Mouse (Mus musculus) limb, embryonic 14.5 days (tissue): Measurements from ENCODE around the gene Cd101. TPM values are rescaled to one million over a fixed set of nuclear protein-coding genes. Genes with fewer than 3 reads are reported as not detected.

ENCODE experiments used
- ATAC-seq: fragments of 200-750 bp; cut with Nextera tagmentation; 2 replicates; pipeline ENCODE4 v1.8.0; 2017; ENCODE audit warnings: low read depth, moderate number of reproducible peaks, moderate TSS enrichment; ENCODE audit not compliant: low FRiP score
- DNase-seq: peaks from one replicate; pipeline ENCODE4 v3.0.0-alpha.2; 2015; ENCODE audit warnings: low spot score
- H3K27ac ChIP-seq: fragments of 300-500 bp; sonication (generic); replicated peaks from 2 replicates; pipeline ENCODE4 v1.5.1; 2014; ENCODE audit warnings: low read depth, mild to moderate bottlenecking, low read length, moderate library complexity, mixed read lengths
- H3K27me3 ChIP-seq: fragments of 300-500 bp; sonication (generic); 2 replicates; pipeline ENCODE4 v1.6.1; 2014; ENCODE audit warnings: low read length, mixed read lengths; ENCODE audit not compliant: control insufficient read depth, insufficient read depth
- H3K36me3 ChIP-seq: fragments of 300-500 bp; sonication (generic); 2 replicates; pipeline ENCODE4 v1.6.1; 2014; ENCODE audit warnings: mild to moderate bottlenecking, low read length, moderate library complexity, mixed read lengths; ENCODE audit not compliant: control insufficient read depth, insufficient read depth
- H3K4me1 ChIP-seq: fragments of 300-500 bp; sonication (generic); 2 replicates; pipeline ENCODE4 v1.6.1; 2014; ENCODE audit warnings: antibody characterized with exemption, low read length, mixed read lengths; ENCODE audit not compliant: control insufficient read depth, insufficient read depth
- H3K4me2 ChIP-seq: fragments of 300-500 bp; sonication (generic); replicated peaks from 2 replicates; pipeline ENCODE4 v1.6.1; 2014; ENCODE audit warnings: low read depth, mild to moderate bottlenecking, low read length, moderate library complexity; ENCODE audit not compliant: severe bottlenecking
- H3K4me3 ChIP-seq: fragments of 300-500 bp; sonication (generic); replicated peaks from 2 replicates; pipeline ENCODE4 v1.5.1; 2014; ENCODE audit warnings: low read length
- H3K9ac ChIP-seq: fragments of 300-500 bp; sonication (generic); 2 replicates; pipeline ENCODE4 v1.6.1; 2014; ENCODE audit warnings: mild to moderate bottlenecking, low read depth, low read length, moderate library complexity; ENCODE audit not compliant: severe bottlenecking
- H3K9me3 ChIP-seq: fragments of 300-500 bp; sonication (generic); 2 replicates; pipeline ENCODE4 v1.6.1; 2016; ENCODE audit warnings: low read length; ENCODE audit not compliant: control insufficient read depth
- POLR2A ChIP-seq: fragments of 200-500 bp; IDR thresholded peaks from 2 replicates; pipeline ENCODE4 v1.8.0; 2012; ENCODE audit warnings: inconsistent platforms, mild to moderate bottlenecking, moderate library complexity, borderline replicate concordance; ENCODE audit not compliant: insufficient read depth, insufficient read length; ENCODE audit errors: extremely low read depth
- WGBS: fragments of 180-500 bp; shearing (Covaris S2); extraction: QIAGEN DNeasy Blood & Tissue Kit; methylation state at CpG from one replicate; pipeline ENCODE4 v1.1.7; 2014; 5-methylcytosine and 5-hydroxymethylcytosine counted together
- polyA plus RNA-seq, 2 experiments: library from polyadenylated mRNA; depleted of rRNA in 1 of 2; stranded (reverse) in 1 of 2; unstranded in 1 of 2; fragments of >200 nt; fragmentation: Nextera tagmentation in 1 of 2; extraction: Ambion mirVana in 1 of 2; gene quantifications; 2 replicates each; pipeline versions ENCODE4 v1.2.1 to v1.2.3; 2012 to 2014

The Cd101 gene
- polyA plus RNA-seq, 2 experiments: 0.14 to 0.19 TPM

DNA sequence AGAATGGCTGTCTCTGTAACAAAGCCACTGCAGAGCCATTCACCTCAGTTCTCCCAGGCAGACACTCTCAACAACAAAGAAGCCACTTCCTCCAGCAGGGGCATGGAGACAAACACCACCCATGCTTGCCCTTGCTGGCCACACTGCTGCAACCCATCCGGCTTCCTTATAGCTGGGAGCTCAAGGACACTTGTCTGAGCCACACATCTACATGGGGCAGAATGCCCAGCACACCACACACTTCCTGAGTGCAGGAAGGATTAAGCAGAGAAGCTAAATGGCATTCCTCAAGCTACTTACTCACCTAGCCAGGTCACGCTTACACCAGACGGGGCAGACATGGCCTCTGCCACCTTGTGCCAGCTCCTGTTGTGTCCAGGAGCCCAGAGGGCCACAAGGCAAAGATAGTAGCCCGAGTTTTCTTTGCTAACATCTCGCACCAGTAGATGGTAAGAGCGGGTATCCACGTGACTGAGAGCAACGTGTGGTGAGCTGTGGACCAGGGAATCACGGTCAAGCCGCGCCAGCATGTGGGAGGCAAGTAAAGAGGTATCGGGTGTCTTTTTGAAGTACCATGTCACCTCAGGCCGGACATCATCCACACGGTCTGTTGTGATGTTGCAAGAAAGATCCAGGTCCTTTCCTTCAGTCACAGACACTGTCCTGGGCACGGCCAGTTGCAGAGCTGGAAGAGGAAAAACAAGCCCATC lies 43.3 kb upstream of the Cd101 start:
- ATAC-seq: no peak
- 81% methylated on average over 15 of the region's 15 CpGs for WGBS
- peaks cover 33% of the 10 kb centered on the region for H3K36me3 ChIP-seq

DNA sequence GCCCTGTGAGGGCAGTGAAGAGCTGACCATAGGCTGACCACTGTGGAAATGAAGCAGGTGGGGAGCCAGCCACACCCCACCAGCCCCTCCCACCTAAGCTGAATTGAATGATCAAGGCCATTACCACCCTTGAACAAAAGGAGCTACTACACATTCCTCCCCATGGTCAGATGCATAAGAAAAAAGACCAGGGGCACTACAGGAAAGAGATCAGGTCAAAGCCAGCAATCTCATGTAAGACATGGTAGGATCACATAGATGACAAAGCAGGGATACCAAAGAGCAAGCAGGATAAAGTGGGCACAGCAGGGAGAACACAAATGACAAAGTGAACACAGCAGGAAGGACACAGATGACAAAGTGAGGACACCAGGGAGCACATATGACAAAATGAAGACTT lies 42.2 kb upstream of the Cd101 start:
- H3K27me3 ChIP-seq: no peaks in the 10 kb centered on the region
- H3K9me3 ChIP-seq: no peaks in the 10 kb centered on the region
- no peak overlapping the region for H3K27ac ChIP-seq
- no peak overlapping the region for H3K4me2 ChIP-seq
- DNase-seq: no peak
- no peak for TF ChIP-seq POLR2A
- H3K36me3 ChIP-seq: peaks cover 26% of the 10 kb centered on the region
- H3K4me1 ChIP-seq: peaks cover 16% of the 10 kb centered on the region
- no peak overlapping the region for H3K4me3 ChIP-seq
- H3K9ac ChIP-seq: no peak overlapping the region
- ATAC-seq: no peak

More for the DNA sequence above, 43.3 kb upstream of the Cd101 start:
- Histone ChIP-seq H3K9me3 (no peaks in the 10 kb centered on the region), H3K27me3 (no peaks in the 10 kb centered on the region), H3K4me3 (no peak overlapping the region), H3K4me1 (peaks cover 16% of the 10 kb centered on the region), H3K4me2 (no peak overlapping the region), H3K27ac (no peak overlapping the region), H3K9ac (no peak overlapping the region)
- TF ChIP-seq POLR2A: no peak
- no peak for DNase-seq

DNA sequence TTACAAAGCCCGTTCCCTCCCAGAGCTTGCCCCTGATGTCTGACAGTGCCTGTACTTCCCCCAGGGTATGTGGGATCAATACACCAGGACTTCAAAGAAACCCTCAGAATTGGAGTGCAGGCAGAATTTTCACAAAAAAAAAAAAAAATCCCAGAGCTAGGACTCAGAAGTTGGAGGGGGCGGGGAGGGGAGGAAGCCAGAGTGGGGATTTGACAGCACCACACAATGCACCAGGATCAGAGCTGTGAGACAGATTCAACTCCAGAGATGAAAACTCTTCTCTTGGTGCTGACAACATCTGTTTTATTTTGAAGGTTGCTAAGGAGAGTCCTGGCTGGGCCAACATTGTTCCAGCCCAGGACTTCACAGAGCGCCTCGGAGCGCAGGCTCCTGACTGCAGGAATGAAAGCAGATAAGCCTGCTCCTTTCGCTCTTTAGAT lies 41.5 kb upstream of the Cd101 start:
- Histone ChIP-seq H3K4me2 (no peak overlapping the region), H3K4me3 (no peak overlapping the region), H3K27me3 (no peaks in the 10 kb centered on the region), H3K9ac (no peak overlapping the region), H3K36me3 (peaks cover 20% of the 10 kb centered on the region), H3K4me1 (peaks cover 16% of the 10 kb centered on the region), H3K9me3 (no peaks in the 10 kb centered on the region), H3K27ac (peak overlapping the region; percentile 35; the same call in 1 of the 2 replicates)
- no peak for TF ChIP-seq POLR2A
- 52% methylated on average over 6 of the region's 6 CpGs for WGBS
- ATAC-seq: peak; percentile 75
- DNase-seq: peak; percentile 67

DNA sequence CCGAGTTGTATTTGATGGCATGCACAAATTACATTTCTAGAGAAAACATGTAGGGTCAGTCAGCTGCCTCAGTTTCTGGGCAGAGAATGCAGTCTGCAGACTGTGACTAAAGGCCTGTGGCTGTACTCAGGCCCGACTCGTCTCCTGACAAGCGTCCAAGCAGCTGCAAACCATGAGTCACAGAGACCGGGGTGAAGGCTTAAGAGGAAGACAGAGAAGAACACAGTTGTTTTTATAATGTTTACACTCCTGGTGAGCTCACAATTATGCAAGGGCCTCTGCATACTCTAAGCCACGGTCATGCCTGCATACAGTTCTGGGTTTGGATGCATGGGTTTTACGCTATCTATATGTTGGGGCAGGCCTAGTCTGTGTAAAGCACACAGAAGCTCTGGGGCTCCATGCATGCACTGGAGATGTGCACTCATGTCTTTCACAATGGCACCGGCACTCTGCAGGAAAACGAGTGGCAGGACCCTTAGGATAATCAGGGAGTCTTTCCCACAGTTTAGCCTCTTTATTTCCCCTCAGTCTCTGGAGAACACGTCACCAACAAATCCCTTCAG lies 41.0 kb upstream of the Cd101 start:
- peak overlapping the region; percentile 35; the same call in 1 of the 2 replicates for H3K27ac ChIP-seq
- no peaks in the 10 kb centered on the region for H3K27me3 ChIP-seq
- H3K9me3 ChIP-seq: no peaks in the 10 kb centered on the region
- H3K4me2 ChIP-seq: no peak overlapping the region
- peaks cover 16% of the 10 kb centered on the region for H3K4me1 ChIP-seq
- TF ChIP-seq POLR2A: no peak
- no peak overlapping the region for H3K4me3 ChIP-seq
- no peak overlapping the region for H3K9ac ChIP-seq
- 63% methylated on average over 10 of the region's 10 CpGs for WGBS
- peaks cover 17% of the 10 kb centered on the region for H3K36me3 ChIP-seq
- ATAC-seq: peak; percentile 31
- DNase-seq: no peak

DNA sequence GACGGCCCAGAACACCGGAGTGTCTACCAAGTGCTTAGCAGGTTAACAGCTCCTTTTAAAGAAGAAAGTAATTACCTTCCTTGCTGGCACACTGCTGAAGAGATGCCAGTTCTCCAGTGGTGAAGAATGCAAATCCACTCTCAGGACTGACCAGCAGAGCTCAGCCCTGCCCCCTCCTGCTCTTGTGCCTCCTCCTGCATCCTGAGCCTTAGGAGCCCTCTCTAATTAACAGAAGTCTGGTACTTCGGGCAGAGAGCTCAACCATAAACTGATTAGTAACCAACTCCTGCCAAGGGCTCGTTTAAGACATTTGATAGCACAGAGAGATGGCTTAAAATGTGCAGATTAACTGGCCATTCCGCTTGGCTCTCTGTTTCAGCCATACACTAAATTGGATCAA lies 39.3 kb upstream of the Cd101 start:
- H3K36me3 ChIP-seq: peaks cover 17% of the 10 kb centered on the region
- no peak overlapping the region for H3K4me3 ChIP-seq
- H3K27me3 ChIP-seq: no peaks in the 10 kb centered on the region
- no peak for DNase-seq
- no peak overlapping the region for H3K4me2 ChIP-seq
- no peak for TF ChIP-seq POLR2A
- 26% methylated on average over 5 of the region's 5 CpGs for WGBS
- no peak for ATAC-seq
- no peak overlapping the region for H3K27ac ChIP-seq
- peaks cover 16% of the 10 kb centered on the region for H3K4me1 ChIP-seq
- H3K9me3 ChIP-seq: no peaks in the 10 kb centered on the region
- H3K9ac ChIP-seq: no peak overlapping the region
